Mouse (Mus musculus) intestine, embryonic 14.5 days (tissue): ENCODE measurements around the gene A2ml1. TPM values are rescaled to one million over a fixed set of nuclear protein-coding genes. Genes with fewer than 3 reads are reported as not detected.

Experiments used
- ATAC-seq: fragments of 200-750 bp; cut with Nextera tagmentation; replicated peaks from 2 replicates; pipeline ENCODE4 v1.8.0; 2017; ENCODE audit warnings: low read depth, moderate number of reproducible peaks, moderate TSS enrichment, moderate library complexity; ENCODE audit not compliant: low FRiP score, low TSS enrichment
- DNase-seq: peaks from one replicate; pipeline ENCODE4 v3.0.0-alpha.2; 2018; ENCODE audit warnings: low spot score
- H3K27ac ChIP-seq: fragments of 300-500 bp; sonication (generic); 2 replicates; pipeline ENCODE4 v1.5.1; 2014; ENCODE audit warnings: low read depth, mild to moderate bottlenecking, control low read depth
- H3K27me3 ChIP-seq: fragments of 300-500 bp; sonication (generic); replicated peaks from 2 replicates; pipeline ENCODE4 v1.6.1; 2014; ENCODE audit warnings: low read length, control low read depth; ENCODE audit not compliant: control insufficient read depth, insufficient read depth
- H3K36me3 ChIP-seq: fragments of 300-500 bp; sonication (generic); 2 replicates; pipeline ENCODE4 v1.6.1; 2014; ENCODE audit warnings: low read length, control low read depth; ENCODE audit not compliant: control insufficient read depth, insufficient read depth
- H3K4me1 ChIP-seq: fragments of 300-500 bp; sonication (generic); replicated peaks from 2 replicates; pipeline ENCODE4 v1.6.1; 2014; ENCODE audit warnings: low read length, control low read depth, mixed read lengths; ENCODE audit not compliant: control insufficient read depth, insufficient read depth
- H3K4me2 ChIP-seq: fragments of 300-500 bp; sonication (generic); 2 replicates; pipeline ENCODE4 v1.6.1; 2014; ENCODE audit warnings: low read length
- H3K4me3 ChIP-seq: fragments of 300-500 bp; sonication (generic); 2 replicates; pipeline ENCODE4 v1.5.1; 2014; ENCODE audit warnings: low read depth, low read length, control low read depth, mixed read lengths
- H3K9ac ChIP-seq: fragments of 300-500 bp; sonication (generic); 2 replicates; pipeline ENCODE4 v1.6.1; 2014; ENCODE audit warnings: mild to moderate bottlenecking, low read length
- H3K9me3 ChIP-seq: fragments of 300-500 bp; sonication (generic); 2 replicates; pipeline ENCODE4 v1.6.1; 2016; ENCODE audit warnings: low read length, control low read depth; ENCODE audit not compliant: control insufficient read depth
- WGBS: fragments of 180-500 bp; shearing (Covaris S2); extraction: QIAGEN DNeasy Blood & Tissue Kit; methylation state at CpG from one replicate; pipeline ENCODE4 v1.1.7; 2014; 5-methylcytosine and 5-hydroxymethylcytosine counted together
- polyA plus RNA-seq: library from polyadenylated mRNA; unstranded; fragments of >200 nt; fragmentation: Nextera tagmentation; extraction: Ambion mirVana; gene quantifications from 2 replicates; pipeline ENCODE4 v1.2.1, GENCODE M21; 2014

Gene A2ml1
- polyA plus RNA-seq, 1 experiment from 2014 or later, result 2.5 TPM

GRCm38 (mm10) chr6:128519159-128519558 is 62.2 kb downstream of the A2ml1 start:
- H3K36me3 ChIP-seq, result no peaks in the 10 kb centered on the region
- whole genome bisulfite sequencing, result 89% methylated on average over 7 of the region's 7 CpGs
- no peaks in the 10 kb centered on the region for H3K27me3 ChIP-seq
- H3K4me3 ChIP-seq, result no peak overlapping the region
- H3K4me2 ChIP-seq, result no peak overlapping the region
- H3K27ac ChIP-seq, result no peak overlapping the region
- no peaks in the 10 kb centered on the region for H3K4me1 ChIP-seq
- no peaks in the 10 kb centered on the region for H3K9me3 ChIP-seq
- H3K9ac ChIP-seq, result no peak overlapping the region
- DNase-seq (no peak), ATAC-seq (no peak)

GRCm38 (mm10) chr6:128505676-128506236 is 75.7 kb downstream of the A2ml1 start:
- no peak overlapping the region for H3K27ac ChIP-seq
- no peaks in the 10 kb centered on the region for H3K9me3 ChIP-seq
- no peak overlapping the region for H3K9ac ChIP-seq
- whole genome bisulfite sequencing, result 73% methylated on average over 2 of the region's 2 CpGs
- H3K27me3 ChIP-seq, result no peaks in the 10 kb centered on the region
- no peaks in the 10 kb centered on the region for H3K4me1 ChIP-seq
- H3K4me3 ChIP-seq, result no peak overlapping the region
- no peaks in the 10 kb centered on the region for H3K36me3 ChIP-seq
- DNase-seq (no peak), ATAC-seq (no peak)
- H3K4me2 ChIP-seq, result no peak overlapping the region

- 83% methylated on average over 5 of the region's 5 CpGs for WGBS
- no peaks in the 10 kb centered on the region for H3K27me3 ChIP-seq
- H3K4me2 ChIP-seq, result no peak overlapping the region
- no peaks in the 10 kb centered on the region for H3K36me3 ChIP-seq
- no peak for ATAC-seq
- H3K27ac ChIP-seq, result no peak overlapping the region
- no peak for DNase-seq
- H3K9me3 ChIP-seq, result no peaks in the 10 kb centered on the region
- no peaks in the 10 kb centered on the region for H3K4me1 ChIP-seq
- H3K9ac ChIP-seq, result no peak overlapping the region
- no peak overlapping the region for H3K4me3 ChIP-seq
These were observed 76.7 kb downstream of the A2ml1 start for GRCm38 (mm10) chr6:128504743-128505142.

GRCm38 (mm10) chr6:128495346-128495745 is 86.1 kb downstream of the A2ml1 start:
- H3K4me3 ChIP-seq, result no peak overlapping the region
- no peak overlapping the region for H3K9ac ChIP-seq
- no peaks in the 10 kb centered on the region for H3K4me1 ChIP-seq
- no peaks in the 10 kb centered on the region for H3K27me3 ChIP-seq
- no peak for DNase-seq
- no peaks in the 10 kb centered on the region for H3K9me3 ChIP-seq
- H3K4me2 ChIP-seq, result no peak overlapping the region
- H3K27ac ChIP-seq, result no peak overlapping the region
- H3K36me3 ChIP-seq, result no peaks in the 10 kb centered on the region
- WGBS, result 79% methylated on average over 1 of the region's 1 CpGs
- no peak for ATAC-seq

GRCm38 (mm10) chr6:128494646-128495331 is 86.6 kb downstream of the A2ml1 start:
- Histone ChIP-seq H3K27me3 (no peaks in the 10 kb centered on the region), H3K9me3 (no peaks in the 10 kb centered on the region), H3K27ac (no peak overlapping the region), H3K36me3 (no peaks in the 10 kb centered on the region), H3K9ac (no peak overlapping the region), H3K4me2 (no peak overlapping the region), H3K4me1 (no peaks in the 10 kb centered on the region), H3K4me3 (no peak overlapping the region)
- no peak for DNase-seq
- WGBS, result 78% methylated on average over 15 of the region's 15 CpGs
- no peak for ATAC-seq

DNA sequence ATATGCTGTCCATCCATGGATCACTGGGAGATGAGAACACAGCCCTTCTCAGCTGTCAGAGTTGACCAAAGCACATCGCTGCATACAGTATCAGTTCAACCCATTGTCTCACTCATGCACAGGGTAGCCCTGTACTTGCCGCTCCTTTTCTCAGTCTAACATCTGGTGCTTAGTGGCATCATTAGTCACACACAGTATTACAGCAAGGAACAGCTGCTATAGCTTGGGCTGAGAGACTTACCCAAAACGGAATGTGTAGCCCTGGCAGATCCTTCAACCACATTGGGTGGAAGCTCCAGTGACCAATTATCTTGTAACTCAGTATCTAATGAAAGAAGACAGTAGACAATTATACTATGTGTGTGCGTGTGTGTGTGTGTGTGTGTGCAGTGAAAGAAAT is 89.5 kb downstream of the A2ml1 start:
- WGBS, result 77% methylated on average over 4 of the region's 4 CpGs
- no peak for DNase-seq

GRCm38 (mm10) chr6:128490141-128490540 is 91.3 kb downstream of the A2ml1 start:
- DNase-seq (no peak), ATAC-seq (no peak)
- Histone ChIP-seq H3K4me2 (no peak overlapping the region), H3K9me3 (no peaks in the 10 kb centered on the region), H3K27me3 (no peaks in the 10 kb centered on the region), H3K27ac (no peak overlapping the region), H3K36me3 (no peaks in the 10 kb centered on the region), H3K9ac (no peak overlapping the region), H3K4me1 (no peaks in the 10 kb centered on the region), H3K4me3 (no peak overlapping the region)
- WGBS, result 91% methylated on average over 10 of the region's 10 CpGs

More for the DNA sequence above, 89.5 kb downstream of the A2ml1 start:
- Histone ChIP-seq H3K4me2 (no peak overlapping the region), H3K27me3 (no peaks in the 10 kb centered on the region), H3K9me3 (no peaks in the 10 kb centered on the region), H3K9ac (no peak overlapping the region), H3K4me3 (no peak overlapping the region), H3K27ac (no peak overlapping the region), H3K4me1 (no peaks in the 10 kb centered on the region), H3K36me3 (no peaks in the 10 kb centered on the region)
- no peak for ATAC-seq
